Mouse (Mus musculus): Measurements from ENCODE around the gene Dmrt2. TPM values are rescaled to one million over a fixed set of nuclear protein-coding genes. Genes with fewer than 3 reads are reported as not detected.

Gene Dmrt2
- polyA plus RNA-seq, 1 experiment, result 0.11 TPM

DNA sequence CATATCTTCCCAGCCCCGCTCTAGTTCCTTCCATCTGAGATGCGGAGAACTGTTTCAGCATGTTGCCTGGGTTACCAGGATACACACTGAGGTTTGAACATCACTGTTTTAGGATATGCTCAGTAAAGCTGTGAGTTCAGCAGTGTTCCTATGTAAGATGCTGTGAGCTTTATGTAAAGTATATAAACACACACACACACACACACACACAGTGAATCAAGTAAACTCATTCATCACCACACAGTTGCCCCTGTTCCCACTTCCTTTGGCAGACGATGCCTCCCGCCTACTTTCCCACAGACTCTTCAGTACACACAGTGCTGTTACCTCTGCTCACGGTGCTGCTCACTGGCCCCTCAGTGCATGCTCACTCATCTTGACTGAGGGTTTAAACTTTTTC is 19.7 kb upstream of the Dmrt2 start:
- no peaks in the 10 kb centered on the region for H3K4me1 ChIP-seq
- TF ChIP-seq GATA1 (IDR thresholded peaks at IDR 0.05; ENCODE audit: borderline replicate concordance, low read length) (no peak), FLI1 (IDR thresholded peaks at IDR 0.05; ENCODE audit: low read length) (no peak)
- H3K36me3 ChIP-seq (replicated peaks; ENCODE audit: low read length), result no peaks in the 10 kb centered on the region
- no peaks in the 10 kb centered on the region for H3K9me3 ChIP-seq
- H3K4me3 ChIP-seq (replicated peaks), result no peak overlapping the region
- no peaks in the 10 kb centered on the region for H3K27me3 ChIP-seq (replicated peaks)

DNA sequence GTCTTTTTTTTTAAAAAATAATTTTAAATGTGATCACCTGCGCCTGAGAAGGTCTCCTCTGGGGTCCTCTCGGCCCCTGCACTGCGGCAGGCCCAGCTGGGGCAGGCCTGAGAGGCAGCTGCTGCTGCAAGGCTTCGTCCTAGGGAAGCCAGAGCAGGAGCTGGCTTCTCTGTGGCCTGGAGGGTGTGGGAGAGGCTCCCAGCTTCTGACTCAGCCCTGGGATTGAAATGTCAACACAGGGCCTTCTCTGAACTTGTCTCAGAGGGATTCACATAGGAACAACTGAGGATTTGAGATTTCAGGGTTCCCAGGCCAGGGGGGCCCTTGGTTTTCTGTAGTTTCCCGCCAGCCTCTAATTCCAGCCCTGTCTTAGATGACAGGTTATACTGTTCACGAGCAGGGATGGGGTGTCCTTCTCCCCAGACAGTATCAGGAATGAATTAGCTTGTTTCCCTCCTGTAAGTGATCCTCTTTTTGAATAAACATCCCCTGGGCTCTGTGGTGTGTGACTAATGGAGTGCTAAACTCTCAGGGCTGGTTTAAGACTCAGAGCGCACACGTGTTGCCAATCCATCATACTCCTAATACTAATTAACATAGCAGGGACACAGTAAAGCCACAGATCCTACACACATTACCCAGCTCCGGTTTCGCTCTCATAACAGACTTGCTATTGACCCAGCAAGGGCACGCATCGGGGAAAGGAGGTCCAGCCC is 18.0 kb upstream of the Dmrt2 start:
- Histone ChIP-seq H3K9me3 (no peaks in the 10 kb centered on the region), H3K27me3 (replicated peaks) (no peaks in the 10 kb centered on the region), H3K4me1 (no peaks in the 10 kb centered on the region), H3K4me3 (replicated peaks) (no peak overlapping the region), H3K36me3 (replicated peaks; ENCODE audit: low read length) (no peaks in the 10 kb centered on the region)
- TF ChIP-seq GATA1 (IDR thresholded peaks at IDR 0.05; ENCODE audit: borderline replicate concordance, low read length) (no peak), FLI1 (IDR thresholded peaks at IDR 0.05; ENCODE audit: low read length) (no peak)

DNA sequence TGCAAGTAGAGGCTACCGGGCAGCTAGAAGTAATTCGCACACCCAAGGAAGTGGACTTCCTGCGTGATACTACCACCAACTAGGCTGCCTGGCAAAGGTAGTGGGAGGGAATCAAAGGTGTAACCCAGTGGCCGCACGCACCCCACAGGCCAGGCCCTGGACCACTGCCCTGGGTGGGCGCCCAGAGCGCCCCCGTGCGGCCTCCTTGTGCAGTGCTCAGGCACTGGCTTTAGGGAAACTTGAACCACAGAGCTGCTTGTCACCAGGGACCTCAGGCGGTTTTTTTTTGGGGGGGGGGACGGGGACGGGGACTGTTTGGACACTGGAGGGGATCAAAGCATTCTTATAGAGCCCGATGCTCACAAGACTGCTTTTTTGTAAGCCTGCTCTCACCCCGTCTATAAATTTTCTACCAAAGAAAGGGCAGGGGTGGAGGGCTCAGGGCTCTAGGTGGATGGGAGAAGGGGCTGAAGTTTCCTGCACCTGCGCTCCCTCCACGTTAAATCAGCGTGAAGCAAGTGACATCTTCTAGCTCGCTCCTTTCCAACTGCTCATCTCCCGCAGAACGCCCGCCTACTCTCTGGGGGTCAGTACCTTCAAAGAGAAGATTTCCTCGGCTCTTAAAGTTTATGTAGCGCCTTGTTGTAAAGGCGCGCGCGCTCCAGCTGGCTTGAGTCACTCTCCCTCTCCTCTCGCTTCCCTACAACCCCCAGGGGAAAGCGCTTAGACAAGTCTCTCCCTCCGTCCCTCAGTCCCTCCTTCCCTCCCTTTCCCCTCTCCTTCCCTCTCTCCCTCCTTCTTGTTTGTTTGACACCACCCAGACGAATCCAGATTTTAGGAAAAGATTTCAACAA is 6.5 kb upstream of the Dmrt2 start:
- no peak for TF ChIP-seq FLI1 (IDR thresholded peaks at IDR 0.05; ENCODE audit: low read length)
- no peak for TF ChIP-seq GATA1 (IDR thresholded peaks at IDR 0.05; ENCODE audit: borderline replicate concordance, low read length)
- H3K9me3 ChIP-seq, result peaks cover 9% of the 10 kb centered on the region
- H3K4me1 ChIP-seq, result peaks cover 9% of the 10 kb centered on the region
- H3K36me3 ChIP-seq (replicated peaks; ENCODE audit: low read length), result no peaks in the 10 kb centered on the region
- H3K27me3 ChIP-seq (replicated peaks), result peaks cover 59% of the 10 kb centered on the region
- no peak overlapping the region for H3K4me3 ChIP-seq (replicated peaks)

DNA sequence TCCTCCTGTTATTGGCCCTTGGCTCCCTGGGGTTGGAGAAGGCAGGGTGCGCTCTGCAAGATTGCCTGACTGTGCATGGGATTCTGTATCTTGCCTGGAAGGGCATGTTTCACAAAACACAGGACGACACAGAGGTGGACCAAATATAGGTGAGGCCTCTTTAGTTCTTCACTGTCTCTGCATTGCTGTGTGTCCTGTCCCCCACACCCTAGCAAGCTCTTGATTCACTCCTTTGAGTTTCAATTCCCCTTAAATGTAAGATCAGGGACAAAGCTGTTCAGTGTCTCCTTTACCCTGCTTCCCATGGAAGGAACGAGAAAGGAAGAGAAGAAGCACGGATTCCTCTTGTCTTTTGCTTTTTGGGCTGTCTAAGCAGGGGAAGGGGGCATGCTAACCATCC is 4.4 kb upstream of the Dmrt2 start:
- H3K4me1 ChIP-seq, result peaks cover 27% of the 10 kb centered on the region
- H3K27me3 ChIP-seq (replicated peaks), result peaks cover 79% of the 10 kb centered on the region
- H3K9me3 ChIP-seq, result peaks cover 19% of the 10 kb centered on the region
- TF ChIP-seq FLI1 (IDR thresholded peaks at IDR 0.05; ENCODE audit: low read length) (no peak), GATA1 (IDR thresholded peaks at IDR 0.05; ENCODE audit: borderline replicate concordance, low read length) (no peak)
- no peak overlapping the region for H3K4me3 ChIP-seq (replicated peaks)
- H3K36me3 ChIP-seq (replicated peaks; ENCODE audit: low read length), result no peaks in the 10 kb centered on the region

DNA sequence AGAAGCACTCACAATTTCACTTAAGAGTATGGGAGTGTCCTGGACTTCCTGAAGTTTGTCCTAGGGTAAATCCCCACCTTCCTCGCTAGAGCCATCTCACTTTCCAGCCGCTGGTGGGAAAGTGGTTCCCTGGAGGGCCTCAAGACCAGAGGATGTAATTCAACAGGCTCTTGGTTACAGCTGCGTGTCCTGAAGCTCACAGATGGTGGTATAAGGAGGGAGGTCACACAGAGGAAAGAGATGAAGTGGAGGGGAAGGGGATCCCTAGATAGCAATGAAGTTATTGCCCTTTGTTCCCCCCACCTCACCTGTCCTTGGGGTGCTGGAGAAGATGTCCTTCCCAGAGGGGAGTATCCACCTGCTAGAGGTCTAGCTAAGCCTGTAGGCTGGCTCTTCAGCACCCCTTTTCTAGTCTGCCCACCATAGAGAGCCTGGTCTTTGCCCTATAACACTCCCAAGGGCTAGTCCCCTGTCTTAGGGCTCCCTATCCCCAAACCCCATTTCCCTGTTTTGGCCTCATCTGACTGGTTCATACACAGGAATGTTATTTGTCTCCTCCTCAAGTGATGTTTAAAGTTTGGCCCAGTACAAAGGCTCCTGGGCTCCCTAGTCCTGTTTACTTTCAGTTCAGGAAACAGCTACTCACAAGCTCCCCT is 2.5 kb upstream of the Dmrt2 start:
- Histone ChIP-seq H3K4me3 (replicated peaks) (peak overlapping the region; percentile 80), H3K27me3 (replicated peaks) (peaks cover 95% of the 10 kb centered on the region), H3K4me1 (peaks cover 41% of the 10 kb centered on the region), H3K36me3 (replicated peaks; ENCODE audit: low read length) (no peaks in the 10 kb centered on the region), H3K9me3 (peaks cover 19% of the 10 kb centered on the region)
- TF ChIP-seq FLI1 (IDR thresholded peaks at IDR 0.05; ENCODE audit: low read length) (no peak), GATA1 (IDR thresholded peaks at IDR 0.05; ENCODE audit: borderline replicate concordance, low read length) (no peak)

DNA sequence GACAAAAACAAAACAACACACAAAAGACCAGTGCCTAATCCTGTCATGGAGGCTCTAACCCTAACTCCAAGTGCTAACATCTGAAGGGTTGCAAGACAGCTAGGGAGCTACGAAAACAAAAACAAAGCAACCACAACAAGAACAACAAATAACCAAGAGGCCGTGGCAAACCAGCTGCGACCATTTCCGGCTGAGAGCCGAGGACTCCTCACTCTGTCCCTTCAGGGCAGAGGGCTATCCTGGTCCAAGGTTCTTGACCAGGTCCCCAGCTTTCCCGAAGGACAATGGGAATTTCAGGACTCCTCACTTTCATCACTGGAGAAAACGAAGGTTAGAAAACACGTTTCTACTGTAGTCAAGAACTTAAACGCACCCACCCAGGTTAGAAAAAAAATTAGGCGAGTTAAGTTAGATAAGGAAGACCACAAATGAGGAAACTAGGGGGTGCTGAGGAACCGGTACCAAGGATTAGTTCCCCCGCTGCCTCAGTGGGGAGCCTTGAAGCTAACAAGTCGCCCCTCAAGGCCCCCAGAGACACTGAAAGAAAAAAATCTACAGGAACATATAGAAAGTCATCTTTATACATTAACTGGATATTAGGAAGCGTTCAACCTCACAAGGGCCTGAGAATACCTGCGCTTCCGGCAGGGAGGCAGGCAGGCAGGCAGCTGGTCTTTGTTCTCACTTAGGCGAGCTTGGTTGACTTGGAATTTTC is 1.5 kb upstream of the Dmrt2 start:
- Histone ChIP-seq H3K27me3 (replicated peaks) (peaks cover 96% of the 10 kb centered on the region), H3K4me3 (replicated peaks) (peak overlapping the region; percentile 80), H3K9me3 (peaks cover 19% of the 10 kb centered on the region), H3K4me1 (peaks cover 41% of the 10 kb centered on the region), H3K36me3 (replicated peaks; ENCODE audit: low read length) (no peaks in the 10 kb centered on the region)
- TF ChIP-seq FLI1 (IDR thresholded peaks at IDR 0.05; ENCODE audit: low read length), result no peak
- TF ChIP-seq GATA1 (IDR thresholded peaks at IDR 0.05; ENCODE audit: borderline replicate concordance, low read length), result no peak

DNA sequence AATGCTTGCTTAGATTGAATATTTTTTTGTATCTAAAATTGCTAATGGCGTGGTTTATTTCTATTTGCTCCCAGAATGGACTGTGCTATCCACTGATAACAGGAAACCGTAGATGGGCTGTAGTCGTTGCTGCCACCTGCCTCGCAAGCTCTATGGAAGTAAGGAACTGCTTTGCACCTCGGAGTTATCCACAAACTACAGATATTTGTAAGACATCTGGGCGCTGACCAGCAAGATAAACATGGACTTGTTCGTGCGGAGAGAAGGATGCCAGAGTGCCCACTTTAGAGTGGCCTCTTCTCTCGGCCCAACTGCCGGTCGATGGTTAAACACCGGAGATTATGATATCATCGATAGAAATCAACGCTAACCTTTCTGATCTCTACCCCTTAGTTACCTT is 530 bp upstream of the Dmrt2 start:
- H3K4me1 ChIP-seq, result peaks cover 41% of the 10 kb centered on the region
- no peak for TF ChIP-seq GATA1 (IDR thresholded peaks at IDR 0.05; ENCODE audit: borderline replicate concordance, low read length)
- no peak for TF ChIP-seq FLI1 (IDR thresholded peaks at IDR 0.05; ENCODE audit: low read length)
- peak overlapping the region; percentile 83 for H3K4me3 ChIP-seq (replicated peaks)
- H3K27me3 ChIP-seq (replicated peaks), result peaks cover 96% of the 10 kb centered on the region
- no peaks in the 10 kb centered on the region for H3K36me3 ChIP-seq (replicated peaks; ENCODE audit: low read length)
- peaks cover 19% of the 10 kb centered on the region for H3K9me3 ChIP-seq

DNA sequence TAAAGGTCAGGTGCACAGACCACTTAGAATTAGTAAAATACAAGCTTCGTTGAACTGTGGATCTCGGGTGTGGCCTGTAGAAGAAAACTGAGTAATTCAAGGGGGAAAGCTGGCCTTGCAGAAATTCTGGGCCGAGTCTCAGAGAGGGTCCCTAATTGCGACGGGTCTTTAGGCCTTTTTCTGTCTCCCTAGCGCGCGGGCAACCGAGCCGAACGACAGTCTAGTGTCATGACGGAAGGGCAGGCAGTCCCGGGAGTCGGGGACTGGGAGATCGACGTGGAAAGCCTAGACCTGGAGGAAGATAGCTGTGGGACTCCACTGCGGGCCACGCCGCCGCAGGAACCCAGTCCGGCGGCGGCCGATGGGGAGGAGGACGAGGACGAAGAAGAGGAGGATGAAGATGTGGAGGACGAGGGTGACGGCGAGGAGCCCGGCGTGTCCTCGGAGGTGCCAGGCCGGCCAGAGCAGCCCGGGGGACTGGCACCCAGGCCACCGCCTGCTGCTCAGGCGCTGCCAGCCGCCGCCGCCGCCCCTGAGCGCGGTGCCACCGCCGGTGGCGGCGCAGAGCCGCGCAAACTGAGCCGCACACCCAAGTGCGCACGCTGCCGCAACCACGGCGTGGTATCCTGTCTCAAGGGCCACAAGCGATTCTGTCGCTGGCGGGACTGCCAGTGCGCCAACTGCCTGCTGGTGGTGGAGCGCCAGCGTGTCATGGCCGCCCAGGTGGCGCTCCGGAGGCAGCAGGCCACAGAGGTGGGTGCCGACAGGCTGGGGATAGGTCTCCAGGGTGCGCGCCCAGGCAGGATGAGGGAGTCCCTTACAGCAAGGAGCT is 1.2 kb downstream of the Dmrt2 start:
- Histone ChIP-seq H3K36me3 (replicated peaks; ENCODE audit: low read length) (no peaks in the 10 kb centered on the region), H3K9me3 (peaks cover 19% of the 10 kb centered on the region), H3K4me1 (peaks cover 41% of the 10 kb centered on the region), H3K27me3 (replicated peaks) (peaks cover 88% of the 10 kb centered on the region), H3K4me3 (replicated peaks) (peak overlapping the region; percentile 64)
- TF ChIP-seq FLI1 (IDR thresholded peaks at IDR 0.05; ENCODE audit: low read length) (no peak), GATA1 (IDR thresholded peaks at IDR 0.05; ENCODE audit: borderline replicate concordance, low read length) (no peak)

DNA sequence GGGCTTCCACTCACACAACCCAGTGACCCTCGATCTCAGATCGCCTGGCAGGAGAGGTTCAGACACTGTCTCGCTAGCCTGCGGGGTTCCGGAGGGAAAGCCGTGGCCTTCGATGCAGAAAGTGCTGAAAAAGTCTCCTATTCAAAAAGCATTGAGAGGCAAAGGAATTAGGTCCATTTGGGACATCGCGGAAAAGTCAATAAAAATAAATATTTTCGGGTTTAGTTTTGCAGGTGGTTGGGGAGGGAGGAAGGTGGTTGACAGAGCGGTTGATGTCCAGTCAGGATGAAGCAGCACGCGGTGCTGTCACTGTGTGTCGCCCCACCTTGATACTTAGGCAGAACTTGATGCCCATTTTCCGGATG is 1.8 kb downstream of the Dmrt2 start:
- H3K27me3 ChIP-seq (replicated peaks), result peaks cover 82% of the 10 kb centered on the region
- no peaks in the 10 kb centered on the region for H3K36me3 ChIP-seq (replicated peaks; ENCODE audit: low read length)
- no peak for TF ChIP-seq FLI1 (IDR thresholded peaks at IDR 0.05; ENCODE audit: low read length)
- no peak for TF ChIP-seq GATA1 (IDR thresholded peaks at IDR 0.05; ENCODE audit: borderline replicate concordance, low read length)
- H3K4me3 ChIP-seq (replicated peaks), result peak overlapping the region; percentile 64
- peaks cover 19% of the 10 kb centered on the region for H3K9me3 ChIP-seq
- H3K4me1 ChIP-seq, result peaks cover 41% of the 10 kb centered on the region

Measured in megakaryocyte, embryonic 14.5 days (primary cell).